ENCODE assay signal across 10 mouse cellular contexts in genomic region chr7:126266372-126266870, GRCm38 (mm10). TPM values are rescaled to one million over a fixed set of nuclear protein-coding genes. Genes with fewer than 3 reads are reported as not detected.
A peak's percentile ranks its signal among the peaks of the same experiment; 100 is the strongest.
DNase-seq lines count a peak whose midpoint lies in the region; ATAC-seq lines count a peak whose summit lies in the region.
"Had no signal": no experiment of that assay in that cellular context is flagged by ENCODE, and none has a peak within 500 bp of the region (broad histone marks: within the 10 kb centered on the region; RNA-seq: fewer than 3 reads in every experiment).

No protein-coding gene starts in this region.

- WGBS in hindbrain, embryonic 10.5 days, result 63% methylated on average over 4 of the region's 4 CpGs
- 71% methylated on average over 4 of the region's 4 CpGs for WGBS in hindbrain, embryonic 12.5 days
- 62% methylated on average over 4 of the region's 4 CpGs for WGBS in neural tube, embryonic 13.5 days

- H3K27ac ChIP-seq in hindbrain, embryonic 10.5 days, result no peak overlapping the region
- no peak overlapping the region for H3K27ac ChIP-seq in hindbrain, embryonic 12.5 days
- peak overlapping the region; percentile 43; the same call in 1 of the 2 replicates for H3K27ac ChIP-seq in neural tube, embryonic 13.5 days (replicated peaks)
- H3K27ac ChIP-seq: liver, embryonic 12.5 days had no signal

- peaks cover 36% of the 10 kb centered on the region for H3K27me3 ChIP-seq in hindbrain, embryonic 10.5 days (ENCODE audit: insufficient read depth, poor library complexity, severe bottlenecking)
- H3K27me3 ChIP-seq in hindbrain, embryonic 12.5 days, result 0 out of 2 replicates have a peak, but pooled peaks cover 9% of the 10 kb centered on the region
- H3K27me3 ChIP-seq in neural tube, embryonic 13.5 days, result peaks cover 13% of the 10 kb centered on the region

- H3K36me3 ChIP-seq in hindbrain, embryonic 10.5 days, result no peaks in the 10 kb centered on the region
- H3K36me3 ChIP-seq in hindbrain, embryonic 12.5 days, result no peaks in the 10 kb centered on the region
- no peaks in the 10 kb centered on the region for H3K36me3 ChIP-seq in neural tube, embryonic 13.5 days
- H3K36me3 ChIP-seq: liver, embryonic 12.5 days had no signal

- ATAC-seq in hindbrain, embryonic 12.5 days (ENCODE audit: low FRiP score), result no peak
- ATAC-seq in neural tube, embryonic 13.5 days (ENCODE audit: low read depth), result no peak
- ATAC-seq: liver, embryonic 12.5 days had no signal

- peaks cover 20% of the 10 kb centered on the region for H3K4me1 ChIP-seq in hindbrain, embryonic 10.5 days (replicated peaks)
- peaks cover 16% of the 10 kb centered on the region for H3K4me1 ChIP-seq in hindbrain, embryonic 12.5 days
- peaks cover 43% of the 10 kb centered on the region for H3K4me1 ChIP-seq in neural tube, embryonic 13.5 days (replicated peaks)

- no peak overlapping the region for H3K9ac ChIP-seq in hindbrain, embryonic 12.5 days
- no peak overlapping the region for H3K9ac ChIP-seq in neural tube, embryonic 13.5 days
- H3K9ac ChIP-seq: liver, embryonic 12.5 days had no signal

- H3K9me3 ChIP-seq in hindbrain, embryonic 10.5 days, result no peaks in the 10 kb centered on the region
- H3K9me3 ChIP-seq in hindbrain, embryonic 12.5 days (replicated peaks), result no peaks in the 10 kb centered on the region
- no peaks in the 10 kb centered on the region for H3K9me3 ChIP-seq in neural tube, embryonic 13.5 days
- H3K9me3 ChIP-seq: liver, embryonic 12.5 days had no signal

- peak; percentile 35 for DNase-seq in embryo, embryonic 10.5 days (ENCODE audit: low spot score)
- DNase-seq in embryo, embryonic 9.5 days (ENCODE audit: extremely low spot score), result no peak
- DNase-seq in hindbrain, embryonic 10.5 days (ENCODE audit: low spot score), result peak; percentile 34
- DNase-seq in neural tube, embryonic 10.5 days (ENCODE audit: extremely low spot score, low spot score), result no peak
- no peak for DNase-seq in natural killer cell, adult 2 months (ENCODE audit: low spot score in 2 of 2)
- DNase-seq in layer of hippocampus, adult 9-10 months (ENCODE audit: low spot score), result no peak

- no peak overlapping the region for H3K4me3 ChIP-seq in hindbrain, embryonic 10.5 days
- H3K4me3 ChIP-seq in hindbrain, embryonic 12.5 days, result no peak overlapping the region
- no peak overlapping the region for H3K4me3 ChIP-seq in neural tube, embryonic 13.5 days
- H3K4me3 ChIP-seq: liver, embryonic 12.5 days had no signal

- H3K4me2 ChIP-seq in hindbrain, embryonic 12.5 days (replicated peaks), result no peak overlapping the region
- H3K4me2 ChIP-seq in neural tube, embryonic 13.5 days, result no peak overlapping the region
- H3K4me2 ChIP-seq: liver, embryonic 12.5 days; midbrain, embryonic 11.5 days had no signal

RNA-seq across cellular contexts. Expression of gene Sbk1, which starts 6.0 kb away (rescaled TPM):
- 100 and 180 TPM in 2 replicates for polyA plus RNA-seq in hindbrain, embryonic 10.5 days (2016; fragmentation: Nextera tagmentation; extraction: Ambion mirVana)
- 309 and 312 TPM in 2 replicates for polyA plus RNA-seq in hindbrain, embryonic 12.5 days (2016; fragmentation: Nextera tagmentation; extraction: Ambion mirVana)
- polyA plus RNA-seq in neural tube, embryonic 13.5 days (2015; fragmentation: Nextera tagmentation; extraction: Ambion mirVana), result 238 and 247 TPM in 2 replicates

Comparison
In these comparisons a context has a peak if more than half of its experiments do, and no peak if none do; other contexts are left out.
1. DNase-seq: peak in embryo, embryonic 10.5 days (single experiment) and hindbrain, embryonic 10.5 days (single experiment); none in embryo, embryonic 9.5 days (single experiment), neural tube, embryonic 10.5 days (single experiment), natural killer cell, adult 2 months (0 of 2) and layer of hippocampus, adult 9-10 months (single experiment).